Mouse (Mus musculus) embryonic facial prominence, embryonic 11.5 days (tissue): ENCODE measurements around the gene Zc3h12b. TPM values are rescaled to one million over a fixed set of nuclear protein-coding genes. Genes with fewer than 3 reads are reported as not detected.

ENCODE experiments used
- ATAC-seq: fragments of 200-750 bp; cut with Nextera tagmentation; replicated peaks from 2 replicates; pipeline ENCODE4 v1.8.0; 2017; ENCODE audit warnings: low read depth; ENCODE audit not compliant: insufficient number of reproducible peaks, low FRiP score, low TSS enrichment
- DNase-seq: peaks from one replicate; pipeline ENCODE4 v3.0.0-alpha.2; 2015; ENCODE audit warnings: low spot score
- H3K27ac ChIP-seq: fragments of 300-500 bp; sonication (generic); replicated peaks from 2 replicates; pipeline ENCODE4 v1.5.1; 2014; ENCODE audit warnings: mild to moderate bottlenecking, low read depth, low read length, control low read depth
- H3K27me3 ChIP-seq: fragments of 300-500 bp; sonication (generic); 2 replicates; pipeline ENCODE4 v1.6.1; 2014; ENCODE audit warnings: mild to moderate bottlenecking, low read length, moderate library complexity, mixed read lengths; ENCODE audit not compliant: control insufficient read depth, insufficient read depth
- H3K36me3 ChIP-seq: fragments of 300-500 bp; sonication (generic); replicated peaks from 2 replicates; pipeline ENCODE4 v1.6.1; 2014; ENCODE audit warnings: low read depth, mild to moderate bottlenecking, low read length, moderate library complexity, mixed read lengths; ENCODE audit not compliant: control insufficient read depth, insufficient read depth
- H3K4me1 ChIP-seq: fragments of 300-500 bp; sonication (generic); 2 replicates; pipeline ENCODE4 v1.6.1; 2014; ENCODE audit warnings: low read length, mixed read lengths; ENCODE audit not compliant: control insufficient read depth, insufficient read depth
- H3K4me2 ChIP-seq: fragments of 300-500 bp; sonication (generic); 2 replicates; pipeline ENCODE4 v1.6.1; 2014; ENCODE audit warnings: low read depth, mild to moderate bottlenecking, control low read depth, low read length, moderate library complexity
- H3K4me3 ChIP-seq: fragments of 300-500 bp; sonication (generic); 2 replicates; pipeline ENCODE4 v1.5.1; 2014; ENCODE audit warnings: low read depth, low read length, control low read depth
- H3K9ac ChIP-seq: fragments of 300-500 bp; sonication (generic); replicated peaks from 2 replicates; pipeline ENCODE4 v1.6.1; 2014; ENCODE audit warnings: mild to moderate bottlenecking, control low read depth, low read length
- H3K9me3 ChIP-seq: fragments of 300-500 bp; sonication (generic); replicated peaks from 2 replicates; pipeline ENCODE4 v1.6.1; 2016; ENCODE audit warnings: mild to moderate bottlenecking, low read length, inconsistent platforms, mixed read lengths; ENCODE audit not compliant: control insufficient read depth
- WGBS: fragments of 180-500 bp; shearing (Covaris S2); extraction: QIAGEN DNeasy Blood & Tissue Kit; methylation state at CpG from one replicate; pipeline ENCODE4 v1.1.7; 2014; 5-methylcytosine and 5-hydroxymethylcytosine counted together
- polyA plus RNA-seq: library from polyadenylated mRNA; unstranded; fragments of >200 nt; fragmentation: Nextera tagmentation; extraction: Ambion mirVana; gene quantifications from 2 replicates; pipeline ENCODE4 v1.2.1, GENCODE M21; 2014

Zc3h12b gene
- polyA plus RNA-seq, 1 experiment from 2014 or later, result 3.5 TPM

DNA sequence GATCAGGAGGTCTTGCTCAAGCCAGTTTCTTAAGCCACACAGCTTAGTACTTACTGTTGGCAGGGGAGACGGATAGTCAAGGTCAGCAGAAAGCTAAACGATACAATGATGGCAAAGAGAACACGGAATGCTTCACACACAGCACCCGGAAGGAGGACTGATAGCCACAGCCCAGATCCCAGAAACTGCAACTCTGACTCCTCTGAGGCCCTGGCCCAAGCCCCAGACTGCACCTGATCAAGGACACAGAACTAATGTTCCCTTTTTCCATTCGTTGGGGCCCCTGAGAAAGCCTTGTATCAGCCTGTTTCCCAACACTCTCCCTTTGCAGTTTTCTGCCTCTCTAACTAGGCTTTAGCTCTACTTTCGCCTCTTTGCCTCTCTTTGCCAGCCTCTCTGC lies 253.6 kb downstream of the Zc3h12b start:
- no peak overlapping the region for H3K27ac ChIP-seq
- no peak for DNase-seq
- no peak overlapping the region for H3K4me3 ChIP-seq
- 76% methylated on average over 6 of the region's 6 CpGs for WGBS
- H3K9me3 ChIP-seq, result no peaks in the 10 kb centered on the region
- H3K9ac ChIP-seq, result no peak overlapping the region
- no peak overlapping the region for H3K4me2 ChIP-seq
- no peaks in the 10 kb centered on the region for H3K36me3 ChIP-seq
- no peaks in the 10 kb centered on the region for H3K4me1 ChIP-seq
- no peak for ATAC-seq
- H3K27me3 ChIP-seq, result no peaks in the 10 kb centered on the region

DNA sequence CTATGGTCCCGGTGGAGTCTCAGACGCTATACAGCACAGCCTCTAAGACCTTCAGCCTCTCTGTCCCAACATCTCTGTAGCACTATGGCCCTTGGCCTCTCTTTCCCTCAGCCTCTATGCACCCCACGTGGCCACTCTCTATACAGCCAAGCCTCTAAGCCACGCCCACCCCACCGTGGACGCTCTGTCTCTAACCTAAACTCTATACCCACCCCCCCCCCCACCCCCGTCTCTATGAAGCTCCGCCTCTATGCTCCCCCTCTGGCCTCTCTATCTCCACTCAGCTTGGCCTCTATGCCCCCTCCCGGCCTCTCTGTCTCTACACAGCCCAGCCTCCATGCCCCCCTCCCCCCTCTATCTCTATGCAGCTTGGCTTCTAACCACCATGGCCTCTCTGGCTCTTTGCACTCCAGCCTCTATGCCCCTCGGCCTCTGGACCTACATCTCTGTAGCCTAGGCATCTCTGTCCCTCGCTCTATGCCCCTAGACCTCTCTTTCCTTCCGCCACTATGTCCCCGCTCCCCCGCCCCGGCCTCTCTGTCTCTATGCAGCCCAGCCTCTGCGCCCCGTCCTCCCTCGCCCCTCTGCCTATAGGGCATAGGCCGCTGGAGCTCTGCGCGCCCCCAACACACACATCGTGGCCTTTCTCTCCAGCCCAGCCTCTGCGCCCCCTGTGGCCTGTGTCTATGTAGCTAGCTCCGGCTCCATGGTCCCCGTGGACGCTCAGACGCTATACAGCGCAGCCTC lies 256.5 kb downstream of the Zc3h12b start:
- H3K27me3 ChIP-seq, result no peaks in the 10 kb centered on the region
- H3K4me1 ChIP-seq, result no peaks in the 10 kb centered on the region
- peak overlapping the region; percentile 53 for H3K4me2 ChIP-seq
- H3K4me3 ChIP-seq, result peak overlapping the region; percentile 38
- peak overlapping the region; percentile 72 for H3K27ac ChIP-seq
- DNase-seq (peak; percentile 85), ATAC-seq (peak; percentile 88)
- 27% methylated on average over 28 of the region's 28 CpGs for WGBS
- no peaks in the 10 kb centered on the region for H3K9me3 ChIP-seq
- H3K36me3 ChIP-seq, result no peaks in the 10 kb centered on the region
- peak overlapping the region; percentile 74 for H3K9ac ChIP-seq

DNA sequence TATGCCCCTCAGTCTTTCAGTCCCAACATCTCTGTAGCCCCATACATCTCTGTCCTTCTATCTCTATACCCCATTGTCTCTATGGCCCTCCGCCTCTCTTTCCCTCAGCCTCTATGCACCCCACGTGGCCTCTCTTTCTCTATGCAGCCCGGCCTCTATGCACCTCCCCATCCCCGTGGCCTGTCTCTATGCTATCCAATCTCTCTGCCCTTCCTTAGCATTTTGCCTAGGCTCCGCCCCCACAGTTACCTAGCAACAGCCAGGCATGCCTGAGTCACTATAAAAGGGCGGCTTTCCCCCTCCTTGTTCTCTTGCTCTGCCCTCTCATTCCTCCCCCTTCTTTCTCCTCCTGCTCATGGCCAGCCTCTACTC lies 257.1 kb downstream of the Zc3h12b start:
- WGBS, result 18% methylated on average over 6 of the region's 6 CpGs
- Histone ChIP-seq H3K4me3 (peak overlapping the region; percentile 38), H3K36me3 (no peaks in the 10 kb centered on the region), H3K9ac (peak overlapping the region; percentile 74), H3K9me3 (no peaks in the 10 kb centered on the region), H3K4me2 (peak overlapping the region; percentile 53), H3K27me3 (no peaks in the 10 kb centered on the region), H3K27ac (peak overlapping the region; percentile 72), H3K4me1 (no peaks in the 10 kb centered on the region)
- ATAC-seq, result peak; percentile 96
- DNase-seq, result peak; percentile 88

DNA sequence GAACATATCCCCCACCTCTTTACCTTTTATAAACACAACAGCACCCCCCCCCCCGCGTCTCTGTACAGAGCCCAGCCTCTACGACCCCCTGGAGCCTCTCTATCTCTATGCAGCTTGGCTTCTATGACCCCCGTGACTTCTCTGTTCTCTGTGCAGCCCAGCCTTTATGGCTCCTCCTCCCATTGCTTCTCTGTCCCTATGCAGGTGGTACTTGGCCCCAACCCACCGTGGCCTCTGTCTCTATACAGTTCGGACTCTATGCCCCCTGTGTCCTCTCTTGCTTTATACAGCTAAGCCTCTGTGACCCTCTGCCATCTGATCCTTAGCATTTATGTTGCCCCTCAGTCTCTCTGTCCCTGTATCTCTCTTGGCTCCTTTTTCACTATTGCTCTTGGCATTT lies 257.6 kb downstream of the Zc3h12b start:
- Histone ChIP-seq H3K27me3 (no peaks in the 10 kb centered on the region), H3K27ac (no peak overlapping the region), H3K4me1 (no peaks in the 10 kb centered on the region), H3K4me2 (no peak overlapping the region), H3K9me3 (no peaks in the 10 kb centered on the region), H3K9ac (no peak overlapping the region), H3K36me3 (no peaks in the 10 kb centered on the region), H3K4me3 (no peak overlapping the region)
- 44% methylated on average over 4 of the region's 6 CpGs for WGBS
- ATAC-seq (no peak), DNase-seq (no peak)

- H3K9me3 ChIP-seq, result no peaks in the 10 kb centered on the region
- 78% methylated on average over 9 of the region's 9 CpGs for WGBS
- H3K9ac ChIP-seq, result no peak overlapping the region
- H3K4me2 ChIP-seq, result no peak overlapping the region
- no peak overlapping the region for H3K4me3 ChIP-seq
- no peak for ATAC-seq
- no peak for DNase-seq
- no peak overlapping the region for H3K27ac ChIP-seq
- no peaks in the 10 kb centered on the region for H3K4me1 ChIP-seq
- H3K36me3 ChIP-seq, result no peaks in the 10 kb centered on the region
- no peaks in the 10 kb centered on the region for H3K27me3 ChIP-seq
These were observed 258.5 kb downstream of the Zc3h12b start for GRCm38 (mm10) chrX:95969936-95970335.

Other genes with a start within 250 kb of the Zc3h12b start
- not detected in 2 replicates for gene Asb12, start 153.7 kb upstream of the Zc3h12b start, polyA plus RNA-seq
- not detected in 2 replicates for gene Pfn5, start 153.6 kb upstream of the Zc3h12b start, polyA plus RNA-seq
- 42.4 and 42.7 TPM in 2 replicates for gene Zc4h2, start 53.2 kb upstream of the Zc3h12b start, polyA plus RNA-seq
- gene Las1l, start 245.3 kb downstream of the Zc3h12b start, polyA plus RNA-seq, result 43.1 and 45.1 TPM in 2 replicates